Mouse (Mus musculus) granulocyte monocyte progenitor cell, adult 5-6 weeks (primary cell): ENCODE results near the gene Hspg2. TPM values are rescaled to one million over a fixed set of nuclear protein-coding genes. Genes with fewer than 3 reads are reported as not detected.
"Not testable (repeated sequence)": the region's sequence is repeated elsewhere in the genome, so short reads cannot be mapped to it uniquely, and the experiment has no call there.

ENCODE experiments used
- ATAC-seq: replicated peaks from 2 replicates; pipeline ENCODE4 v1.8.0; 2016; ENCODE audit warnings: mild to moderate bottlenecking, moderate TSS enrichment, inconsistent platforms; ENCODE audit not compliant: poor library complexity, severe bottlenecking
- total RNA-seq, 2 experiments: library from RNA; stranded (forward) in 1 of 2; stranded (reverse) in 1 of 2; fragments of 200-712, 200-1000 nt in 1 of 2; fragments of >200 nt in 1 of 2; fragmentation: Nextera tagmentation in 1 of 2; gene quantifications; 2 replicates each; pipeline ENCODE4 v1.2.3; 2014 to 2017

The Hspg2 gene
- total RNA-seq, 2 experiments from 2014 or later: 0.05 TPM; not detected in 1

DNA sequence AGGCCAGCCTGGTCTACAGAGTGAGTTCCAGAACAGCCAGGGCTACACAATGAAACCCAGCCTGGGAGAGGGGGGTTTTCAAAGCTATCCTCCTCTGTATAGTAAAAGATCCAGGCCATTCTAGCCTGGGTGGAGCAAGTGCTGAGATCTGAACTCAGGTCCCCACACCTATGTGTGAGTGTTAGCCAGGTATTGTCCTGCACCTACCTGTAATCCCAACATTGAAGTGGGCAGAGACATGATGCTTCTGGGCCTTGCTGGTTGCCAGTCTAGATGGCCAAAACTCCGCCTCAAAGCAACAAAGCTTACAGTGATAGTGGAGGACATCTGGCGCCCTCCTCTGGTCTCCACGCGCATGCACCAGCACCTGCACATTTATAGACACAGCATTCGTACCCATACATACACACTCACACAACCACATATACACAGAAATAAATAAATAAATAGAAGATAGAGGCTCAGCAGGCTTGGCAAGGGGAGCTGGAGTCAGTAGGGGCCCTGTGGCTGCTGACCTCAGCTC is 77.5 kb downstream of the Hspg2 start:
- ATAC-seq: peak; percentile 37; the same call in 1 of the 2 replicates

DNA sequence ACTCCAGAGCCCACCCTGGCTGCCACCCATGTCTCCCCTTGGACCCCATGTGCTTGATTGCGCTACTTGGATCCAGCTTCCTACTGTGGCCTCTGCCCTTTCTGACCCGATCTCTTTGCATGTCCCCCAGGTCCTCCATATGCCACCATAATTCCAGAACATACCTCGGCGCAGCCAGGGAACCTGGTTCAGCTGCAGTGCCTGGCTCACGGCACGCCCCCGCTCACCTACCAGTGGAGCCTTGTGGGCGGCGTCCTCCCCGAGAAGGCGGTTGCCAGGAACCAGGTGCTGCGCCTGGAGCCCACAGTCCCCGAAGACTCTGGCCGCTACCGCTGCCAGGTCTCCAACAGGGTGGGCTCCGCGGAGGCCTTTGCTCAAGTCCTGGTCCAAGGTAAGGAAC is 84.9 kb downstream of the Hspg2 start:
- ATAC-seq: no peak

GRCm38 (mm10) chr4:137556673-137557210 is 88.2 kb downstream of the Hspg2 start:
- no peak for ATAC-seq

GRCm38 (mm10) chr4:137569873-137570272 is 101.3 kb downstream of the Hspg2 start:
- ATAC-seq: no peak

- ATAC-seq: no peak
These were observed 105.9 kb downstream of the Hspg2 start, which contains the start of gene Ldlrad2 for GRCm38 (mm10) chr4:137574469-137574868. Ldlrad2 (minus strand) TSS chr4:137574569.

DNA sequence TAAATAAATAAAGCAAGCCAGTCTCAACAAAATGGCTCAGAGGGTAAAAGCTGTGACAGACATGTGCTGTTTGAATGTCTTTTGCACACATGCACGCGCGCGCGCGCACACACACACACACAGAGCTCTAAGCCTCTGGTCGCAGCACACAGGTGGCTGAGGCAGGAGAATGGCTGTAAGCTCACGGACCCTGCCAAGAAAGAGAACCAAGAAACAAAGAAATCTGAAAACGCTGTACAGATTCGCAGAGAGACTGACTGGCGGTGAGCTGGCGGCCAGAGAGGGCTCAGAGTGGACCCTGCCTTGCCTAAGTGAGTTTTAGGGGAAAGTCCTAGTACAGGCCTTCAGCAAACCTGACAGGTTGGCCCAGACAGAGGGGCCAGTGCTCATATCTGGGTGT is 108.9 kb downstream of the Hspg2 start:
- ATAC-seq: no peak

- ATAC-seq: peak; percentile 93
These were observed 109.7 kb downstream of the Hspg2 start for GRCm38 (mm10) chr4:137578181-137578845.

DNA sequence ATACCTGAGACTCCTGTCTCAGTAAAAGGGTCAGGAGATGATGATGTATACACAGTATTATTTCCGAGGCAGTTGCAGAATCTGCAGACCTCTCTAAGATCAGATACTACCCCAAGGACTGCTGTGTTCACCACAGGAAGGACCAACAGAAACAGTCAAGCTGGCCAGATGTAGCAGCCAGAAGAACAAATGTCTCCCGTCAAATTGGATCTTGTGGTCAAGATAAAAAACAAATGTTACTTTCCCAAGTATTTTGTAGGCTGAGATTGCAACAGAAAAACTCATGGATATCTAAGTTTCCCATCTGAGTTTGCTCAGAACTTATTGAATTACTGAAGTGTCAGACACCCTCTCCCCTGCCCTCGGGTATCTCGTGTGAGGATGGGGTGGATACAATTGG is 111.2 kb downstream of the Hspg2 start:
- no peak for ATAC-seq

- ATAC-seq: no peak
These were observed 111.7 kb downstream of the Hspg2 start for GRCm38 (mm10) chr4:137580299-137580698.

DNA sequence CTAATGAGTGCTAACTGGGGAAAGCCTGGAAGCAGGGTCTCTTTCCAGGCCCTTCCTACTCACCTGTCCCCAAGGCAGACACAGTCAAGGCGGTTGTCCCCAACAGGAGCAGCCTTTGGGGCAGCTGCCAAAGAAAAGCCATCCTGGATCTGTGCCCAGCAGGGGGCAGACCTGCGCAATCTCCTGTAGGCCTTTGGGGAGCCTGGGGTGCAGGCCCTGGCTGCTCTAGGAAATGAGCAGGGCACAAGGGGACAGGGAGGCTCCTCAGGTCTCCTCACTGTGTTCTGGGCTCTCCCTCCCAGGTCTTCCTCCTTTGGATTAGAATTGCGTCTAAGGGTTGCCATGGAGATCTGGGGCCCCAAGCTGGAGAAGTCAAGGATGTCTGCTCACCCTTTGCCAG is 113.2 kb downstream of the Hspg2 start:
- 0 out of 2 replicates have a peak, but pooled peaks have one; percentile 12 for ATAC-seq

DNA sequence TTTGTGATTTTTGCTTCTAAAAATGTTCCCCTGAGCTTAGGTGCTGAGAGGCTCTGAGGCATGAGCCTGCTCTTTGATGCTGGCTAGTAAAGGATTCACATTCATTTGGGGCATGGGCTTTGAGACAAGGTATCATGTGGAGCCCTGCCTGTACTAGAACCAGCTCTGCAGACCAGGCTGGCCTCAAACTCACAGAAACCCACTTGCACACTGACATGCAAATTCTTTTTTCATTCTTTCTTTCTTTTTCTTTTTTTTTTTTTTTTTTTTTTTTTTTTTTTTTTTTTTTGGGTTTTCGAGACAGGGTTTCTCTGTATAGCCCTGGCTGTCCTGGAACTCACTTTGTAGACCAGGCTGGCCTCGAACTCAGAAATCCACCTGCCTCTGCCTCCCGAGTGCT is 120.5 kb downstream of the Hspg2 start:
- ATAC-seq: not testable (repeated sequence)

- no peak for ATAC-seq
These were observed 121.0 kb downstream of the Hspg2 start for GRCm38 (mm10) chr4:137589586-137589985.

GRCm38 (mm10) chr4:137590961-137591360 is 122.4 kb downstream of the Hspg2 start:
- ATAC-seq: no peak

GRCm38 (mm10) chr4:137593601-137594495 is 125.3 kb downstream of the Hspg2 start, which contains the start of gene Usp48:
Usp48 (plus strand) TSS chr4:137593755.
- peak; percentile 90 for ATAC-seq

DNA sequence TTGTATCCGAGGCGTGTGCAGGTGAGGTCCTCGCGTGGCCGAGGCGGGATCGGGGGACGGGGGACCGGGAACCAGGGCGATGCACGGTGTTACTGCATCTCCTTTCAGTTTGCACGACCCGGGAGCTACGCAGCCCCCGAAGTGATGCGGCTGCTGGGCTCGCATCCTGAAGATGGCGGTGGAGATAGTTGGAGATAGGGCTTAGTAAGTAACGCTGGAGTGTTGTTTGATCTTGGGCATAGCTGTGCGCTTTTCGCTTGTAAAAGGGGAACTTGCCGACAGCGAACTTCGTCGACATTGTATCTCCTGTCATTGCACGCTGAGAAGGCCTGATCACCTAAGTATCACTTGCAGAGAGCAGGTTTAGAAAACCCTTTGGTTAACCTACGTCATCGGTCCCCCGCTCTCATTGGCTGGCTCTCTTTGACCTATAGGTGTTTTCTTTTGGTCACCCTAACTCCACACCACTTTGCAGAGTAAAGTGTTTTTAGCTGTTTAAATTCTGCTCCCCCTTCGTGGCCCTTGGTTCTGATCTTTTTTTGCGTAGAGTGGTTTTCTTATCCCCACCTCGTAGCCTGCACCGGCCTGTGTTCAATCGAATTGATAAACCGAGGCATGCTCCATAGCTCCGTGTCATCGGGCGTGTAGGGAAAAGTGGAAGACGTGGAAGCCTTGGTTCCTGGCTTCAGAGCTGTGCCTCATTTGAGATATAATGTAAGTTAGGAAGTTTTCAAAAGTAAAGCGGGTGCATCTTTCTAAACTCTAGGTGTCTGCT is 126.1 kb downstream of the Hspg2 start:
- ATAC-seq: peak; percentile 35

DNA sequence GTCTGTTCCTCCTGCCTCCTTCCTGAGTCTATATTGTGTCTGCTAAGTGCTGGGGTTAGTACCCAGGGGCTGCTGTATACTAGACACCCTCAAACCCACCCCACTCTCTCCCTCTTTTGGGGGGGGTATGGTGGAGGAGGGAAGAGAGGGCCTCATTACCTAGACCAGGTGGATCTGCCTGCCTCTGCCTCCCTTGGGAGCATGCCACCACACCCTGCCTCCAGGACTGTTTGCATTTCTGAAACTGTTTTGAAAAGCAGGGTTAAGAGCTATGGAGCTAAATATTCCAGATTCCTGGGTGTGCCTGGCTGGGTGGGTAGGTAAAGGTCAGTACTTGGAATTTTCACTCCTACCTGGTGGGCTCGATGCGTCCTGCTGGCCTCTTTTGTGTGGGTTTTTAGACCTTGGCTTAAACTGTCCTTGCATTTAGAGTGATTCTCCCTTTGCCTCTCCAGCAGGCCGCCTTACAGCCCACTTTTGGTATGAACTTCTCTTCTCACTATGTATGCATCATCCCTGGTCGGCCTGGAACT is 128.6 kb downstream of the Hspg2 start:
- no peak for ATAC-seq

DNA sequence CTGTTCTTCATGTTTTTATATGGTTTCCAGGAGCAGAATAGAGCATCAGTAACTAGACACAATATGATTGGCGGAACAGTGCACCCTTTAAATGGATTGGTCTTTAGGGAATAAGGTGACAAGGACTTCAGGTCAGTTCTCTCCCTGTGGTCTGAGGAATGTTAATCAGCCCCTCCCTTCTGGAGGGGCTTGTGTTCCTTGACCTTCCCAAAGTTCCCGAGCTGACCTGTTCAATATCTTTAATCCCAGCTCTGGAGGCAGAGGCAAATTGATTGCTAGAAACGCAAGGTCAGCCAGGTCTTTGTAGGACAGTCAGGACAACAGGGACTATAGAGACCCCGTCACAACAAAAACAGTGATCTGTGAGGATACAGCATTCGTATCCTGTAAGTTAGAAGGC is 130.0 kb downstream of the Hspg2 start:
- no peak for ATAC-seq

GRCm38 (mm10) chr4:137603449-137604171 is 135.0 kb downstream of the Hspg2 start:
- peak; percentile 50; the same call in 1 of the 2 replicates for ATAC-seq

DNA sequence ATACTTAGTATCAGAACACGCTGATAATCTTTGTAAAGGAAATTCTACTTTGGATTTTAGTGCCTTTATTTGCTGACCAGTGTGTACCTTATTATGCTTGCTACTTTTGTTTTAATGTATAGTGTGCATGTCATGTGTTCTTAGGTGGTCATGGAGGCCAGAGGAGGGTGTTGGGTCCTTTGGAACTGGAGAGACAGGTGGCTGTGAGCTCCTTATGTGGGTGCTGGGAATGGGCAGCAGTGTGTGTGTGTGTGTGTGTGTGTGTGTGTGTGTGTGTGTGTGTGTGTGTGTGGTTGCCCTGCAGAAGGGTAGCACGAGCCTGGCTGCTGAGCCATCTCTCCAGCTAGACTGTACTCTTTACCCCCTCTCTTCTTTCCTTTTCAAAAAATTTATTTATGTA is 138.5 kb downstream of the Hspg2 start:
- ATAC-seq: no peak
